ENCODE assay signal across 17 mouse cellular contexts in the genomic region with DNA sequence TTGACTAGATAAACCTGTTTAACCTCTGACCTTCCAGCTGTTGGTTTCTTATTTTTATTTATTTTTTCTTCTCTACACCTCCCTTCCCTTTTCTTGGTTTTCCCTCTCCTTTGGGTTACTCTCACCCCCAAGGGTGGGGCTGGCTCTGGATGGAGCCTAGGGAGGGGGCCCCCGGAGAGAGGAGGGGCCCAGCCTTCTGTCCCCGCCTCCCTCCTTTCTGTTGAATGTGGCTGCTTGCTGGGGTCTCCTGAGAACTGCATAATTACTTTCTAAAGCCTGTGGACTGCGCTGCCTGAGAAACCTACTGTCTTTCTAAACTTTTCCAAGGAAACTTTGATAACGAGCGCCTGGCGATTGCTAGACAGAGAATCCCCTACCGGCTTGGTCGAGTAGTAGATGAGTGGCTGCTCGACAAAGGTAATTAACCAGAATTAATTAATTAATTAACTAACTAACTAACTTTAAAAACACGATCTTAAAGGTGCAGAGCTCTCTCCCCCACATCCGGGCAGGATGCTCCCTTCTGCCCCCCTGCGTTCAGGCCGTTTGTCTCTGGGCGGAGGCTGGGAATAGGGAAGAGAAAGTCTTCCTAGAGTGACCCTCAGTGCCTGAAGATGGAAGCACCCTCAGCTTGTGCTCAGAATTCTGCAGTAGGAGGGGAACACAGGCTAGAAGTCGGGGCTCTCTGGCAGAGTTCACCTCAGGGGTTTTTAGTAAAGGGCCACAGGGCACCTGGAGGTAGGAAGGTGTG. TPM values are rescaled to one million over a fixed set of nuclear protein-coding genes. Genes with fewer than 3 reads are reported as not detected.
A peak's percentile ranks its signal among the peaks of the same experiment; 100 is the strongest.
DNase-seq lines count a peak whose midpoint lies in the region; ATAC-seq and TF ChIP-seq lines count a peak whose summit lies in the region.
"Had no signal": no experiment of that assay in that cellular context is flagged by ENCODE, and none has a peak within 500 bp of the region (broad histone marks: within the 10 kb centered on the region; RNA-seq: fewer than 3 reads in every experiment).

No protein-coding gene starts in this region.

- peaks cover 11% of the 10 kb centered on the region; the same call in 1 of the 2 replicates for H3K27me3 ChIP-seq in intestine, postnatal 0 days (replicated peaks; ENCODE audit: control insufficient read depth, insufficient read depth, low read length)
- H3K27me3 ChIP-seq in intestine, embryonic 16.5 days (replicated peaks; ENCODE audit: control insufficient read depth, insufficient read depth, low read length) = peaks cover 14% of the 10 kb centered on the region
- no peaks in the 10 kb centered on the region for H3K27me3 ChIP-seq in midbrain, embryonic 12.5 days

- ATAC-seq in intestine, postnatal 0 days = no peak
- ATAC-seq in intestine, embryonic 16.5 days = no peak
- peak; percentile 39; the same call in 1 of the 2 replicates for ATAC-seq in common myeloid progenitor, adult 5-6 weeks (replicated peaks; ENCODE audit: low read depth, poor library complexity, severe bottlenecking)
- 0 out of 2 replicates have a peak, but pooled peaks have one; percentile 2 for ATAC-seq in midbrain, embryonic 12.5 days (ENCODE audit: low FRiP score, low read depth)
- ATAC-seq: activated CD4-positive, CD25-positive, alpha-beta regulatory T cell, adult 4 months had no signal

- H3K36me3 ChIP-seq in intestine, postnatal 0 days (ENCODE audit: control insufficient read depth, insufficient read depth) = no peaks in the 10 kb centered on the region
- no peaks in the 10 kb centered on the region for H3K36me3 ChIP-seq in intestine, embryonic 16.5 days (ENCODE audit: control insufficient read depth, insufficient read depth, low read length)
- peaks cover 49% of the 10 kb centered on the region for H3K36me3 ChIP-seq in midbrain, embryonic 12.5 days
- H3K36me3 ChIP-seq: G1E; limb, embryonic 12.5 days; lung, embryonic 15.5 days had no signal

- H3K9me3 ChIP-seq in intestine, postnatal 0 days (ENCODE audit: control insufficient read depth) = no peaks in the 10 kb centered on the region
- H3K9me3 ChIP-seq in intestine, embryonic 16.5 days (ENCODE audit: control insufficient read depth, low read length) = no peaks in the 10 kb centered on the region
- no peaks in the 10 kb centered on the region for H3K9me3 ChIP-seq in midbrain, embryonic 12.5 days
- H3K9me3 ChIP-seq: G1E; limb, embryonic 12.5 days; lung, embryonic 15.5 days had no signal

- no peak overlapping the region for H3K4me2 ChIP-seq in intestine, postnatal 0 days (replicated peaks; ENCODE audit: low read depth)
- H3K4me2 ChIP-seq in intestine, embryonic 16.5 days (ENCODE audit: low read depth, low read length) = no peak overlapping the region
- H3K4me2 ChIP-seq in midbrain, embryonic 12.5 days (replicated peaks) = 0 out of 2 replicates have a peak overlapping the region, but pooled peaks have one; percentile 2
- H3K4me2 ChIP-seq: limb, embryonic 12.5 days; lung, embryonic 15.5 days had no signal

- H3K9ac ChIP-seq in intestine, postnatal 0 days (ENCODE audit: low read depth, low read length) = no peak overlapping the region
- H3K9ac ChIP-seq in intestine, embryonic 16.5 days (ENCODE audit: low read depth, low read length) = no peak overlapping the region
- no peak overlapping the region for H3K9ac ChIP-seq in midbrain, embryonic 12.5 days (replicated peaks)
- H3K9ac ChIP-seq: limb, embryonic 12.5 days; lung, embryonic 15.5 days had no signal

- 17% methylated on average over 15 of the region's 15 CpGs for WGBS in intestine, postnatal 0 days
- 13% methylated on average over 15 of the region's 15 CpGs for WGBS in intestine, embryonic 16.5 days
- 5% methylated on average over 15 of the region's 15 CpGs for WGBS in midbrain, embryonic 12.5 days

- no peak overlapping the region for H3K27ac ChIP-seq in intestine, postnatal 0 days (ENCODE audit: low read depth, low read length)
- H3K27ac ChIP-seq in intestine, embryonic 16.5 days (ENCODE audit: low read length) = no peak overlapping the region
- H3K27ac ChIP-seq in midbrain, embryonic 12.5 days (replicated peaks) = peak overlapping the region; percentile 46; the same call in 1 of the 2 replicates
- H3K27ac ChIP-seq: gastrocnemius, adult 2 months; limb, embryonic 12.5 days; lung, embryonic 15.5 days had no signal

- peak; percentile 28 for TF ChIP-seq CTCF in intestine, postnatal 0 days (IDR thresholded peaks at IDR 0.05; ENCODE audit: low read depth)

- H3K4me3 ChIP-seq in intestine, postnatal 0 days (ENCODE audit: low read depth, low read length) = no peak overlapping the region
- no peak overlapping the region for H3K4me3 ChIP-seq in intestine, embryonic 16.5 days (ENCODE audit: low read length)
- H3K4me3 ChIP-seq in midbrain, embryonic 12.5 days = no peak overlapping the region
- H3K4me3 ChIP-seq: gastrocnemius, adult 2 months; limb, embryonic 12.5 days; lung, embryonic 15.5 days had no signal

- peak; percentile 42 for DNase-seq in ES-CJ7 (ENCODE audit: low read depth, low spot score)
- no peak for DNase-seq in retina, embryonic 14.5 days (ENCODE audit: low spot score)
- DNase-seq in frontal cortex, postnatal 36 days (ENCODE audit: low spot score in 2 of 2) = no peak
- DNase-seq: cerebellum, adult 8-10 months; gastrocnemius, adult 2 months; heart, postnatal 10 days; kidney, adult 8-10 months; spleen, adult 18-20 months had no signal

- H3K4me1 ChIP-seq in intestine, postnatal 0 days (replicated peaks; ENCODE audit: control insufficient read depth, insufficient read depth, low read length) = no peaks in the 10 kb centered on the region
- H3K4me1 ChIP-seq in intestine, embryonic 16.5 days (ENCODE audit: control insufficient read depth, insufficient read depth, low read length) = 0 out of 2 replicates have a peak, but pooled peaks cover 3% of the 10 kb centered on the region
- peaks cover 46% of the 10 kb centered on the region for H3K4me1 ChIP-seq in midbrain, embryonic 12.5 days
- H3K4me1 ChIP-seq: lung, embryonic 15.5 days had no signal

RNA-seq across cellular contexts. Expression of a gene that starts 29.3 kb away (rescaled TPM):
- not detected in 2 replicates for polyA plus RNA-seq in intestine, postnatal 0 days (2015; fragmentation: Nextera tagmentation; extraction: Ambion mirVana)
- polyA plus RNA-seq in intestine, embryonic 16.5 days (2015; fragmentation: Nextera tagmentation; extraction: Ambion mirVana) = not detected in 2 replicates
- total RNA-seq in common myeloid progenitor, adult 5-6 weeks (2017) = not detected in 2 replicates
- not detected in 2 replicates for polyA plus RNA-seq in midbrain, embryonic 12.5 days (2016; fragmentation: Nextera tagmentation; extraction: Ambion mirVana)
- total RNA-seq: G1E; gastrocnemius, adult 2 months; heart, postnatal 10 days had no signal
- polyA plus RNA-seq: activated CD4-positive, CD25-positive, alpha-beta regulatory T cell, adult 4 months; G1E; limb, embryonic 12.5 days; thymus, postnatal 0 days had no signal

Comparison
In these comparisons a context has a peak if more than half of its experiments do, and no peak if none do; other contexts are left out.
1. ATAC-seq: peak in common myeloid progenitor, adult 5-6 weeks (single experiment) and midbrain, embryonic 12.5 days (single experiment); none in intestine, postnatal 0 days (single experiment) and intestine, embryonic 16.5 days (single experiment).